Mouse (Mus musculus): Measurements from ENCODE around the gene Snrpa1.

DNA sequence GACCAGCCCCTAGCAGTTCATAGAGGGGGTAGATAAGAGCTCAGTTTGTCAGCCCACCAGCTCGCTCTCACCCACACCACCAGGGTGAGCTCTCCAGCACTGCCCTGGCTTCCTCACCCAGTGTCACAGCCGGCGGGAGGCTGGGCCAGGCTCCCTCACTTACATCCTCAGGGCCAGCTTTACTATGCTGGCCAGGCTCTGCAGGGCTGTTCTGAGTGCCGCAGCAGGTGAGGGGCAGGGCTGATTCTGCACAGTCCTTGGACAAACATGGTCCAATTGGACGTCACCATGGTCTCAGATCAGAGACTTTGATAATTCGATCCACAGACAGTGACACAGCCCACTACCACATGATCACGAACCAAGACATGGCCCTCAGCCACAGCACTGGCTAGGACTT lies 32.8 kb downstream of the Snrpa1 start:
- no peak for TF ChIP-seq POLR2A (IDR thresholded peaks at IDR 0.05; ENCODE audit: insufficient read length, low read depth)
- no peak for TF ChIP-seq E2F4 (IDR thresholded peaks at IDR 0.05; ENCODE audit: insufficient read depth)
- no peak for TF ChIP-seq TCF3 (IDR thresholded peaks at IDR 0.05; ENCODE audit: insufficient read length, low read depth)
- no peak for TF ChIP-seq SRF (IDR thresholded peaks at IDR 0.05; ENCODE audit: control insufficient read depth, insufficient read length, low read depth)
- no peak for TF ChIP-seq MYOG (IDR thresholded peaks at IDR 0.05; ENCODE audit: control insufficient read depth in 1 of 3, insufficient read depth in 1 of 3, insufficient read length in 2 of 3, low read depth in 2 of 3)
- TF ChIP-seq REST (IDR thresholded peaks at IDR 0.05; ENCODE audit: insufficient read depth, insufficient read length): no peak
- TF ChIP-seq MAX (IDR thresholded peaks at IDR 0.05; ENCODE audit: low read depth): no peak
- TF ChIP-seq TCF12 (IDR thresholded peaks at IDR 0.05; ENCODE audit: insufficient read depth, poor library complexity, severe bottlenecking): no peak
- no peak for TF ChIP-seq USF1 (IDR thresholded peaks at IDR 0.05; ENCODE audit: low read depth)
- no peak for TF ChIP-seq MYOD1 (IDR thresholded peaks at IDR 0.05; ENCODE audit: control insufficient read depth in 1 of 3, insufficient read length in 2 of 3, low read depth in 2 of 3)

Data from myocyte (in vitro differentiated cells).